Mouse (Mus musculus) liver, postnatal 0 days (tissue): Measurements from ENCODE around the gene Ssxb1.
"Not testable (repeated sequence)": the region's sequence is repeated elsewhere in the genome, so short reads cannot be mapped to it uniquely, and the experiment has no call there.

Source experiments
- CTCF ChIP-seq: sonication (generic); IDR thresholded peaks from 2 replicates; pipeline ENCODE4 v1.5.1; 2016; ENCODE audit warnings: antibody characterized with exemption, low read depth
- EP300 ChIP-seq: IDR thresholded peaks from 2 replicates; pipeline ENCODE4 v1.6.1; 2016; ENCODE audit warnings: antibody characterized with exemption, low read depth, mild to moderate bottlenecking

DNA sequence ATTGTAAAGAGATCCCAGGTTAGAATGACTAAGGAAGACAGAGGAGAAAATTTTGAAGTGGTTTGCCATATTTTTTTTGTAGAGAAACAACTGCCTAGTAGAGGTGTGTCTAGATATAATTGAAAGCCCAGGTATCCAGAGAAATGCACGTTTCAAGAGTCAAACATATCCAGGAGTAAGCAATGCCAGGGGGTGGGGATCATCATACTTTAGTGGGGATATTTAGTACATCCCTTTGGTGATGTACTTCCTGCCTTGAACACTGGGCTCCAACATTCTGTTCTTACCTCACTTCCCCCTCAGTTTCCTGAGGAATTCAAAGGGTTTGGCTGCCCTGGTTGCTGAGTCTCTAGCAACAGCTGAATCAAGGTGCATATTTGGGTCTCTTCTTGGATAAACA lies 46.4 kb upstream of the Ssxb1 start, which contains the start of gene Ssxb9:
- TF ChIP-seq CTCF, EP300: not testable (repeated sequence)
